Mouse (Mus musculus) small intestine, adult 2 months (tissue): Measurements from ENCODE around the gene Itga8. TPM values are rescaled to one million over a fixed set of nuclear protein-coding genes. Genes with fewer than 3 reads are reported as not detected.

Experiments used
- H3K27ac ChIP-seq: fragments of 200-500 bp; 2 replicates; pipeline ENCODE4 v1.5.1; 2012; ENCODE audit warnings: low read depth, low read length, control low read depth, inconsistent platforms; ENCODE audit not compliant: insufficient read depth
- H3K27me3 ChIP-seq: fragments of 200-500 bp; 2 replicates; pipeline ENCODE4 v1.6.1; 2012; ENCODE audit warnings: mild to moderate bottlenecking, moderate library complexity, low read length, inconsistent platforms; ENCODE audit not compliant: control insufficient read depth, insufficient read depth
- H3K36me3 ChIP-seq: fragments of 200-500 bp; 2 replicates; pipeline ENCODE4 v1.6.1; 2012; ENCODE audit warnings: mild to moderate bottlenecking, low read length, control low read depth, inconsistent platforms; ENCODE audit not compliant: control insufficient read depth, insufficient read depth
- H3K4me1 ChIP-seq: fragments of 200-500 bp; 2 replicates; pipeline ENCODE4 v1.6.1; 2012; ENCODE audit warnings: low read length, inconsistent platforms, mixed read lengths; ENCODE audit not compliant: control insufficient read depth, insufficient read depth, insufficient read length
- H3K4me3 ChIP-seq: fragments of 200-500 bp; 2 replicates; pipeline ENCODE4 v1.5.1; 2012; ENCODE audit warnings: low read depth, mild to moderate bottlenecking, control low read depth, inconsistent platforms, low read length, moderate library complexity
- CTCF ChIP-seq: fragments of 200-500 bp; IDR thresholded peaks from 2 replicates; pipeline ENCODE4 v1.5.1; 2012; ENCODE audit warnings: low read depth, mild to moderate bottlenecking, control low read depth, inconsistent platforms, low read length, moderate library complexity, mixed read lengths; ENCODE audit not compliant: insufficient replicate concordance, insufficient read length; ENCODE audit errors: extremely low read depth
- POLR2A ChIP-seq: fragments of 200-500 bp; IDR thresholded peaks from 2 replicates; pipeline ENCODE4 v1.6.1; 2012; ENCODE audit warnings: low read depth, mild to moderate bottlenecking, control low read depth, inconsistent platforms, low read length, moderate library complexity
- WGBS: fragments of 180-500 bp; shearing (Covaris S2); methylation state at CpG from one replicate; pipeline ENCODE4 v1.1.7; 2018; 5-methylcytosine and 5-hydroxymethylcytosine counted together
- polyA plus RNA-seq: library from polyadenylated mRNA; depleted of rRNA; stranded (reverse); fragments of >200 nt; gene quantifications from 2 replicates; pipeline ENCODE4 v1.2.3, GENCODE M21; 2012

Gene Itga8
- polyA plus RNA-seq, 1 experiment: 1.4 TPM

DNA sequence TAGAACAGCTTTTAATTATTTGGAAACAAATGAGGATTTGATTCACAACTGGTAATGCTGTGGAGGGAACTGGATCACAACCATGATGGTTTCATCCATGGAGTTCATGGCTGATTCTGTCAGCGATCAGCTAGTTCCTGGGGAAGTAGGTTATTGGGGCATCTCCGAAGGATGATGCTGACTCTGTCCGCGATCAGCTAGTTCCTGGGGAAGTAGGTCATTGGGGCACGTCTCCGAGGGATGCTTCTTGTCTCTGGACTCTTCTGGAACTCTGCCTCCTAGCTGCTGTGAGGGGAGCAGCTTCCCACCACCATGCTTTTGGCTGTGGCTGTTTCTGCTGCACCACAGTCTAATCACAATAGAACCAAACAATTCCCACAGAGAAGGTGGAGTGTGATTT, 12.3 kb upstream of the Itga8 start:
- Histone ChIP-seq H3K4me1 (no peaks in the 10 kb centered on the region), H3K27ac (no peak overlapping the region), H3K27me3 (no peaks in the 10 kb centered on the region), H3K36me3 (no peaks in the 10 kb centered on the region), H3K4me3 (no peak overlapping the region)
- TF ChIP-seq POLR2A (no peak), CTCF (no peak)
- whole genome bisulfite sequencing: 72% methylated on average over 6 of the region's 6 CpGs

DNA sequence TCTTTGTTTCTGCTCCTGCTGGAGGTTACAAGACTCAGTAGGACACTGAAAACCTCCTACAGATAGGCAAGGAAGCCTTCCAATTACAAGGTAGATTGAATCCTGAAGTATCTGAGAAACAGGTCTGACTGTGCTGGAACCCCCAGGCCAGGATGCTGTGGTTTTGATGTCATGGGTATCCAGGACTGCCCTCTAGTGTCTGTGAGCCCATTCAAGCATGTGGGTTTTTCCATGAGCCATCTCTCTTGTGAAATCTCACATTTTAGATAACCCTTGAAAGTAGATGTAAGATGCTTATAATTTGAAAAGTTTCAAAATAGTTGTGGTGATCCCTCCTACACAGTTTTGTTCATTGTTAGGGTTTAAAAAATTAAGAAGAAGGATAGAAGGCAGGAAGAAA, 6.7 kb upstream of the Itga8 start:
- Histone ChIP-seq H3K4me3 (no peak overlapping the region), H3K27ac (no peak overlapping the region), H3K36me3 (no peaks in the 10 kb centered on the region), H3K4me1 (no peaks in the 10 kb centered on the region), H3K27me3 (no peaks in the 10 kb centered on the region)
- TF ChIP-seq POLR2A (no peak), CTCF (no peak)

DNA sequence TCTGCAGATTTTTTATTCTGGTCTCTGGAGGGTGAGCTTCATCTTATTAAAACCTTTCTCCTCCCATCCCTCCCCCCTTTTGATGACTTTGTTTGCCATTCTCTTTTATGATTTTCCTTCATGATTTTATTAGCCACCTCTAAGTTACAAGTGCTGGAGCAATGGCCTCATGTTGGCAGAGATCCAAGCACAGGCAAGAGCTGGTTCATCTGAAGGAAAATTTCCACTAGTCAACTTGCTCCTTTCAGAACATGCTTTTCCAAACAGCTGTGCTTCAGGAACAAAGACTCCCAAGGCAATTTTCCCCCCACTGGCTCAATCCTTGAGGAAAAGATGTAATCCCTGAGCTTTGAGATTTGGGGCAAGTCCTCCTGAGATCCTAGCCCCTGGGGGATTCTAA, 5.6 kb upstream of the Itga8 start:
- Histone ChIP-seq H3K27ac (no peak overlapping the region), H3K27me3 (no peaks in the 10 kb centered on the region), H3K4me3 (no peak overlapping the region), H3K4me1 (no peaks in the 10 kb centered on the region), H3K36me3 (no peaks in the 10 kb centered on the region)
- TF ChIP-seq POLR2A (no peak), CTCF (no peak)

- H3K36me3 ChIP-seq: no peaks in the 10 kb centered on the region
- WGBS: 41% methylated on average over 9 of the region's 9 CpGs
- TF ChIP-seq POLR2A (no peak), CTCF (no peak)
- H3K27me3 ChIP-seq: peaks cover 16% of the 10 kb centered on the region; the same call in 1 of the 2 replicates
- peaks cover 4% of the 10 kb centered on the region; the same call in 1 of the 2 replicates for H3K4me1 ChIP-seq
- H3K4me3 ChIP-seq: no peak overlapping the region
- no peak overlapping the region for H3K27ac ChIP-seq
Observed at GRCm38 (mm10) chr2:12305064-12305650, 3.4 kb upstream of the Itga8 start.

- Histone ChIP-seq H3K4me1 (peaks cover 4% of the 10 kb centered on the region; the same call in 1 of the 2 replicates), H3K27ac (no peak overlapping the region), H3K36me3 (no peaks in the 10 kb centered on the region), H3K4me3 (peak overlapping the region; percentile 23; the same call in 1 of the 2 replicates), H3K27me3 (peaks cover 16% of the 10 kb centered on the region; the same call in 1 of the 2 replicates)
- WGBS: 62% methylated on average over 15 of the region's 15 CpGs
- no peak for TF ChIP-seq CTCF
- TF ChIP-seq POLR2A: no peak
Observed at GRCm38 (mm10) chr2:12300449-12301228, 1.1 kb downstream of the Itga8 start.

- no peak for TF ChIP-seq POLR2A
- TF ChIP-seq CTCF: no peak
- H3K4me3 ChIP-seq: no peak overlapping the region
- H3K4me1 ChIP-seq: peaks cover 4% of the 10 kb centered on the region; the same call in 1 of the 2 replicates
- H3K27me3 ChIP-seq: peaks cover 16% of the 10 kb centered on the region; the same call in 1 of the 2 replicates
- 78% methylated on average over 5 of the region's 5 CpGs for WGBS
- H3K27ac ChIP-seq: no peak overlapping the region
- no peaks in the 10 kb centered on the region for H3K36me3 ChIP-seq
Observed at GRCm38 (mm10) chr2:12297287-12297686, 4.4 kb downstream of the Itga8 start.

GRCm38 (mm10) chr2:12295150-12295549, 6.6 kb downstream of the Itga8 start:
- Histone ChIP-seq H3K27me3 (no peaks in the 10 kb centered on the region; the same call in 1 of the 2 replicates), H3K4me1 (no peaks in the 10 kb centered on the region), H3K36me3 (no peaks in the 10 kb centered on the region), H3K4me3 (no peak overlapping the region), H3K27ac (no peak overlapping the region)
- 91% methylated on average over 6 of the region's 6 CpGs for WGBS
- TF ChIP-seq CTCF (no peak), POLR2A (no peak)
